Mouse (Mus musculus) left cerebral cortex, postnatal 10 days (tissue): ENCODE data around the gene Sgip1. TPM values are rescaled to one million over a fixed set of nuclear protein-coding genes. Genes with fewer than 3 reads are reported as not detected.
A peak's percentile ranks its signal among the peaks of the same experiment; 100 is the strongest.

Experiments used
- DNase-seq, 2 experiments: peaks; one replicate each; pipeline ENCODE4 v3.0.0; 2021 to 2022; ENCODE audit warnings: low spot score in 2 of 2, mixed read lengths in 1 of 2; ENCODE audit errors: extremely low spot score in 1 of 2
- intact Hi-C: fragments of 180-260 bp; cut with DNase I; formaldehyde crosslinking; loops from one replicate; pipeline ENCODE4 v1.15.1; 2025
- total RNA-seq, 2 experiments: library from RNA; stranded (reverse); gene quantifications; 2 replicates each; pipeline ENCODE4 v1.2.3; 2021

Gene Sgip1
- total RNA-seq, 2 experiments from 2014 or later, result 279 to 302 TPM

GRCm38 (mm10) chr4:102773225-102773624 lies 32.1 kb downstream of the Sgip1 start:
- intact Hi-C loops, result no loop called here
- DNase-seq, result no peak

DNA sequence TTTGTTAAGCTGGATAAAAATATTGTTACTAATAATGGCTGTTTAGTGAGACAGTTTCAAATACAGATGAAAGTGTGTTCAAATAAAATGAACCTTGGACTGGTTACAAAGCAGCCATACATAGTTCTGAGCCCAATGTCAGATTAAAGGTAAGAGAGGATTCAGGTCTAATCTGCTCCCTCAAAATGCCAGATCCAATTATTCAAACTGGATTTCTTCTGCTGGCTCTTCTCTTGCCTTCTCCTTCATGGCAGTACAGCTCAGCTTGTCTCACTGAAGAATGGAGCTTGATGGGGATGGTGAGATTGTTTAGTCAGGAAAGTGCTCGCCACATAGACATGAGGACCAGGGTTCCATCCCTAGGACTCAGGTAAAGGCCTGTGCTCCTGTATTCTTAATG lies 32.7 kb downstream of the Sgip1 start:
- no peak for DNase-seq
- intact Hi-C loops, result no loop called here

DNA sequence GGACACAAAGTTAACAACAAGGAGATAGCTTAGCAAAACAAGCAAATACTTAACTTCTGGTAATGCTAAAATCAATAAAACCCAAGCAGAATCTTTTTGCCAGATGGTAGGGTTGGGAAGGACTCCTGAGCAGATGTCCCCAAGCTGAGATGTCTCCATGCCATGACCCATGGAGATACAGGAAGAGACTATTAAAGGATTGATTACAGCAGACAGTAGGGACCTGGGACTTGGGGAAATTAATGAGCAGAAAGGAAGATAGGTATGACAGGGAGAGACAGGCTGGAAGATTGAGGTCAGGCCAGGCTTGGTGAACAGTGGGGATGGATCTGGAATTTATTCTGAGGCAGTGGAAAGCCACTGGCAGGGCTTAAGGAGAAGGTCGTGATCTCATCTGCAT lies 33.5 kb downstream of the Sgip1 start:
- intact Hi-C loops, result no loop called here
- DNase-seq, result no peak

DNA sequence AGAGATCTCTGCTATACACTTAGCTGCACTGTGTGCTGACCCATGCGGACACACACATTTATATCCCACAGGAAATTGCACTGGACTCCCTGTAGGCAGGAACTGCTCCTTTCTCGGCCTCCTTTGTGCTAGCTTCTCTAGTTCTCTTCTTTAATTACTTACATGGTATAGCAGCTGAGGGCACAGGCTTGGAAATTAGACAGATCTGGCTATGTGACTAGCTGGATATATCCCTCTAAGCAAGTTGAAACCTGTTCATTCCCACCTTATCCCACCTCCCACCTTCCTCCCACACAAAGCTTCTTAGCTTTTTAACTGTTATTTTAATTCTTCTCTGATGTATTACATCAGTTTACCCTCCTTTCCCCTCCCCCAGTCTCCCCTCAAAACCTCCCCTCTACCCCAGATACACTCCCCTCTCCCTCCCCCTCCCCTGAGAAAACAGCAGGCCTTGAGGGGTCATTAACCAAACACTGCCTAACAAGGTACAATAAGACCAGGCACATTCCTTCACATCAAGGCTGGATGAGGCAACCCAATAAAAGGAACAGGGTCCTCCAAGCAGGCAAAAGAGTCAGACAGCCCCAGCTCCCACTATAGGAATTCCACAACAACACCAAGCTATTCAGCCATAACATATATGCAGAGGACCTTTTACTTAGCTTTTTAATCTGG lies 34.6 kb downstream of the Sgip1 start:
- DNase-seq, result no peak
- intact Hi-C loops, result no loop called here

DNA sequence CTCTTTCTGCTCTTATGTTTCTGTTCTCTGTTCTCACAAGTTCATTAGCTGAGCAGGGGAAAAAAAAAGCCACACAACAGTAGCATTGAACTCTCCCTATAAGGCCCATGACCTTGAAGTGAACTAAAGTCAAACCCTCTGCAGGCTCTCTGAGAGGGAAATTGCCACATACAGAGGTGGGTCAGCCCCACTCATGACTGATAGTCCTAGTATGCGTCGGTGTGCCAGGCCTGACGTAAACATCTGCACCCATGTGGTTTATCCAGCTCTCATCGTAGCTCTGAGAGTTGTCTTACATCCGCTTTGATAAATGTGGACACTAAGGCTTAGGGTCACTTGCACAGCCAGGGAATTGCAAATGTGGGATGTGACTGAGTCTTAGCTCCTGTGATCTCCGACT lies 38.8 kb downstream of the Sgip1 start:
- intact Hi-C loops, result loop anchor here (5.0 kb wide), 1 partner anchor 62 kb away; no protein-coding TSS in a partner anchor
- no peak for DNase-seq

- peak; percentile 35 to 53 for DNase-seq
- intact Hi-C loops, result loop anchor here (5.0 kb wide), 1 partner anchor 59 kb away; no protein-coding TSS in a partner anchor
Observed at GRCm38 (mm10) chr4:102783063-102783748, 42.1 kb downstream of the Sgip1 start.

- intact Hi-C loops, result no loop called here
- no peak for DNase-seq
Observed at GRCm38 (mm10) chr4:102785158-102785557, 44.1 kb downstream of the Sgip1 start.

DNA sequence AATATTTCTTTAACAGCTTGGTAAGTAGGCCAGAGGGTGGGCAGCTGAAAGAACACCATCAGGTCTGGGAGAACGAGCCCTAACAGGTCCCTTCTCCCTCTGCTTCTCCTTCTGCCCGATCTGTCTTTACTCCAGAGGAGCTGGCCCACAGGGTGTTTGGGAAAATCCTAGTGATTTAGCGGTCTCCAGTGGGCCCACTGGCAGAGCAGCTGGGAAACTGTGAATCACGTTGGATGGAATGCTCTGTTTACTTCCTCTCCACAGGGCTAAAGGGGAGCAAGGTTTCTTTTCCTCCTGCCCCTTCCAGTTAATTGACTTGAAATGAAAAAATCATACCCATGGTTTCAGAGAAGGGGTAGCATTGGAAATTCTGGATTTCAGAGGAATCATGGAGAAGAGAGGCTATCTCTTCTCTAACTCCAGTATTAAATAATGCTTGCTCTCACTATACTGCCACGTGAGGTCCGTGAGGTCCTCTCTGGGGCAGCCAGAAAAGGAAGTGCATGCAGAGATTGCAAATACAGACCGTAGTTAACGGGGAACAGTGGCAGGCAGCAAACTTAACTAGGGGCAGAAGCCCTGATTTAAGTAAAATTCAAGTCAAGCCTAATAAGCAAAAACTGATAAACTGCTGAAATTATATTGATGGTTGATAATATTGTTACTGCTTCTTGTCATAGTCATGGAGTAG lies 51.1 kb downstream of the Sgip1 start:
- intact Hi-C loops, result no loop called here
- no peak for DNase-seq

- intact Hi-C loops, result no loop called here
Observed at GRCm38 (mm10) chr4:102801471-102801870, 60.4 kb downstream of the Sgip1 start.

GRCm38 (mm10) chr4:102801936-102802335 lies 60.8 kb downstream of the Sgip1 start:
- no peak for DNase-seq

More at GRCm38 (mm10) chr4:102801471-102801870, 60.4 kb downstream of the Sgip1 start:
- DNase-seq, result no peak

GRCm38 (mm10) chr4:102804611-102805010 lies 63.5 kb downstream of the Sgip1 start:
- intact Hi-C loops, result no loop called here

More at GRCm38 (mm10) chr4:102801936-102802335, 60.8 kb downstream of the Sgip1 start:
- intact Hi-C loops, result no loop called here

GRCm38 (mm10) chr4:102806987-102807386 lies 65.9 kb downstream of the Sgip1 start:
- intact Hi-C loops, result no loop called here
- no peak for DNase-seq

More at GRCm38 (mm10) chr4:102804611-102805010, 63.5 kb downstream of the Sgip1 start:
- DNase-seq, result no peak

- DNase-seq, result no peak
- intact Hi-C loops, result no loop called here
Observed at GRCm38 (mm10) chr4:102808258-102808657, 67.2 kb downstream of the Sgip1 start.

DNA sequence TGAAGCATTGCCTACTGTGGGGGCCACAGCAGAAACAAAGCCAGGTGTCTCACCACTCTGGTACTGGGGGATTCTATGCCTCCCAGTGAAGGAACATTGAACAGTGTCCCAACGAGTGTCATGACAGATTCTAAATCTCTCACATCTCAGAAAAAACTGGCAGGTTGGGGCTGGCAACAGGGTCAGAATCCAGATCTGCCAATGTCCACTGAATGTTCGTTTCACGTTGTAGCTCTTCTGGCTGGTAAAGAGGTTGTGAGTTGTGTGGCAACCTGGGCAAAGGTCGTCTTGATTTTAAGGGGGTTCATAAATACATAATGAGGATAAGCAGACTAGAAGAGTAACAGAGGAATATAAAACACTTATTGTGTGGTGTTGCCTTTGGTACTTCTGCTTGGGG lies 68.2 kb downstream of the Sgip1 start:
- intact Hi-C loops, result no loop called here
- no peak for DNase-seq

DNA sequence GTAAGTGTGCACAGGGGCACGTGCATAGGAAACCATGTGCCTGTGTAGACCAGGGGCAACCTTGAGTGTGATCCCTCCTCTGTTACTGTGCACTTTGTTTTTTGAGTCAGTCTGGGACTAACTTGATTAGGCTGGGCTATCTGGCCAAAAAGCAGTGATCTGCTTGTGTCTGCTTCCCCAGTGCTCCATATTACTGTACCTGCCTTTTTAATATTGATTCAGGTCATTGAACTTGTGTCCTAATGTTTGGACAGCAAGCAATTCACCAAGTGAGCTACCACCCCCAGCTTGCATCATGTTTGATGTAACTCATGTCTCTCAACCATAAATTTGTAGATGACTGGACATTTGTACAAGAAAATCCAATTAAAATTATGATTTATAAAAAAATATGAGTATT lies 69.2 kb downstream of the Sgip1 start:
- DNase-seq, result no peak
- intact Hi-C loops, result no loop called here

DNA sequence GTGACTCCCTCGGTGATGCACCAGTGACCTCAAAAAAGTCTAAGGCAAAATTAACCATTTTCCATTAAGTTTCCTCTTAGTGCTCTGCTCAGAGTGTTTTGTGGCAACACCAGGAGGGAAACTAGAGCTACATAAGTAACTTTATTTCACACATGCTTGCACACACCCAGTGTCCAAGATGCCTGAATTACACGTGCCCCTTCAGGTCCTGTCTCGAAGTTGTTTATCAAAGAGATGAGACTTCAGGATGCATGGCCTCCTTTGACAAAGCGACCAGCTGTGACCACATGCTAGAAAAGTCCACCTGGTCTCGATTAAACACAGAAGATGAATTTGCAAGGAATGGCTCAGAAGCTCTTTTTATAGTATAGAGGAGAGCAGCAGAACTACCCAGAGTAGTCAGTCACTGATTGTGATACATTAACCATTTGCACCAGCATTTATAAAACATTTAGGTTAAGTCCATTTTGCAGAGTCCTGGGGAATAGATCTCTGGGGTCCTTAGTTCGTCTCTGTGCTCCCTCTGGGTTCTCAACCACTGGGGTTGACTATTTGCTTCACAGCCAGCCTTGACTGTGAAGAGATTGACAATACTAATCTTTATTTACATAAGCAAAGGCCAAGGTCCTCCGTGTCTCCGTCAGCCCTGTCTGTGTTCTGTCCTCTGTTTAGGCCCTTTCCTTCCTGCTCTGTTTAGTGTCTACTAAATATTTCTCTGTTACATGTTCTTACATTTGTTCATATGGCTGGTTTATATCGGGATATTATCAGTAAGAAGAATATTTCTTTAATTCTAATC lies 70.1 kb downstream of the Sgip1 start:
- DNase-seq, result no peak
- intact Hi-C loops, result no loop called here

GRCm38 (mm10) chr4:102813346-102813745 lies 72.2 kb downstream of the Sgip1 start:
- intact Hi-C loops, result no loop called here
- no peak for DNase-seq

DNA sequence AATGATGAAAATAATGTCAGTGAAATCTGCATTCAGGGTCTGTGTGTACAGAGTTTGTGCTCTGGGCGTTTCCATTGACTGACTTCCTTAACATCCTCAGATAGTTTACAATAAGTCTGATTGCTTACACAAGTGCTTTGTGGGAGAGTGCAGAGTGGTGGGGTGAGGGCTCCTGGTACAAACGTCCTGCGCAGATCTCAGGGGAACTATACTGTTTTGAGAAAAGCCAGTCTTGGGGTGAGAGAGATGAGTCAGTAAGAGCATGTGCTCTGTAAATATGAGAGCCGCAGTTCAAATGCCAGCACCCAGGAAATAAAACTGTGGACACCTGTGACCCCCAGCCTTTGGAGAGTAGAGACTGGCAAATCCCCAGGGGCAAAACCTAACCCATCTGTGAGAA lies 80.7 kb downstream of the Sgip1 start:
- DNase-seq, result no peak

GRCm38 (mm10) chr4:102824494-102824893 lies 83.4 kb downstream of the Sgip1 start:
- intact Hi-C loops, result no loop called here
- DNase-seq, result no peak

More for the DNA sequence above, 80.7 kb downstream of the Sgip1 start:
- intact Hi-C loops, result no loop called here
